Mouse (Mus musculus): Measurements from ENCODE around the gene Elovl6. TPM values are rescaled to one million over a fixed set of nuclear protein-coding genes. Genes with fewer than 3 reads are reported as not detected.

Gene Elovl6
- total and polyA plus RNA-seq, 2 experiments from 2014 or later, result 40.8 to 56.1 TPM

DNA sequence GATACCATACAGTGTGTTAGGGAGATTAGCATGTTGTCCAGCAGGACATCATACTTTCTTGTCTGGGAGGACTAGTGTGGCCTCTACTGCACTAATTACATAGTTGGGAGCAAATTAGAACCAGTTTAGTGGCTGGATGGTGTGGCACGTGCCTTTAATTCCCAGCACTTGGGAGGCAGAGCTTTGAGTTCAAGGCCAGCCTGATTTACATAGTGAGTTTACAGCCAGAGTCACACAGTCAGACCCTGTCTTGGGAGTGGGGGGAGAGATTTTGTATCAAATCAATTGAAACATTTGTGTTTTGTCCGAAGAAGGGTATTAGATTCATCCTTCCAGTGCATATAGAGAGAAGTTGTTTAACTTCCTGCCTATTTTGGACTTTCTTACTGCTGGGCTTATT lies 8.7 kb downstream of the Elovl6 start:
- ATAC-seq (no peak), DNase-seq (ENCODE audit: low spot score) (no peak)
- H3K9me3 ChIP-seq (ENCODE audit: low read length), result no peaks in the 10 kb centered on the region
- H3K4me2 ChIP-seq (ENCODE audit: low read depth, low read length), result no peak overlapping the region
- TF ChIP-seq CTCF (IDR thresholded peaks at IDR 0.05; ENCODE audit: low read depth), result no peak
- no peak overlapping the region for H3K9ac ChIP-seq (replicated peaks; ENCODE audit: low read length)
- H3K27me3 ChIP-seq (ENCODE audit: insufficient read depth, low read length), result no peaks in the 10 kb centered on the region
- H3K36me3 ChIP-seq (ENCODE audit: insufficient read depth, low read length), result no peaks in the 10 kb centered on the region
- H3K4me1 ChIP-seq (ENCODE audit: insufficient read depth, low read length), result 0 out of 2 replicates have a peak, but pooled peaks cover 4% of the 10 kb centered on the region
- no peak overlapping the region for H3K27ac ChIP-seq
- no peak overlapping the region for H3K4me3 ChIP-seq (ENCODE audit: low read length)
- WGBS, result 85% methylated on average over 2 of the region's 2 CpGs

DNA sequence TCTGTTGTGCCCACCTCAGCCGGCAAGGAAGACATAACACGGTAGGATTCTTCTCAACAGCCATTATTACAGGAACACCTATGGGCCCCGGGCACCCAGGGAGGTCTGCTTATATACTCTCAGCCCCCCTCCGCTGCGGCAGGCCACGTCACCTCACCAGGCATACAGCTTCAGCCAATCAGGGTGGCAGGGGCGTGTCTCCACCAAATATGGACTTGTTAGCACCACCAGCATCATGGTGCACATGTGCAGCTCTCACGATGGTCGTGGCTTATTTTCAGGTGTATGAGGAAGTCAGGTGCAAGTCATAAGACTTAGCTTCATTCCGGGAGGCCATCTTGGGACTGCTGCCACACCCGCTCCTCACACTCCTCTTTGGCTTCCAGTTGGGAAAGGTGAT lies 9.3 kb downstream of the Elovl6 start:
- Histone ChIP-seq H3K4me1 (ENCODE audit: insufficient read depth, low read length) (0 out of 2 replicates have a peak, but pooled peaks cover 4% of the 10 kb centered on the region), H3K27me3 (ENCODE audit: insufficient read depth, low read length) (no peaks in the 10 kb centered on the region), H3K9ac (replicated peaks; ENCODE audit: low read length) (no peak overlapping the region), H3K4me2 (ENCODE audit: low read depth, low read length) (no peak overlapping the region), H3K9me3 (ENCODE audit: low read length) (no peaks in the 10 kb centered on the region), H3K4me3 (ENCODE audit: low read length) (no peak overlapping the region), H3K36me3 (ENCODE audit: insufficient read depth, low read length) (no peaks in the 10 kb centered on the region), H3K27ac (no peak overlapping the region)
- DNase-seq (ENCODE audit: low spot score), result no peak
- ATAC-seq, result no peak
- no peak for TF ChIP-seq CTCF (IDR thresholded peaks at IDR 0.05; ENCODE audit: low read depth)
- WGBS, result 97% methylated on average over 11 of the region's 11 CpGs

DNA sequence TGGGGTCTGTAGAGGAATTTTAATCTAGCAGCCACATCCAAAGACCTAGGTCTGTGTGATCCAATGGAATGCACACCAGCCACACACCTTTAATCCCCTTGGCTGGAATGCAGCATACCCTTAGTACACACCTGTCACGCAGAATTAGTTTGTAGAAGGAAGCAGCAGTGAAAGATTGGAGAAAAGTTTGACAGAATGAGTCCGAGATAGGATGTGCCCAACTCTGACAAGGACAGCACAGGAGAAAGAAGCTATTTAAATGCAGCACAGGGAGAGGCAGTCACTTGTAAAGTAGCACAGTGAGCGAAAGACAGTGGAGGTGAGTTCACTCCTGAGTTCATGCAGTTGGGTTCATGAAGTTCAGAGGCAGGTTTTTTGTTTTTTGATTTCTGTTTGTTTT lies 11.2 kb downstream of the Elovl6 start:
- DNase-seq (ENCODE audit: low spot score) (no peak), ATAC-seq (no peak)
- TF ChIP-seq CTCF (IDR thresholded peaks at IDR 0.05; ENCODE audit: low read depth), result no peak
- no peaks in the 10 kb centered on the region for H3K4me1 ChIP-seq (ENCODE audit: insufficient read depth, low read length)
- 97% methylated on average over 3 of the region's 3 CpGs for WGBS
- H3K27me3 ChIP-seq (ENCODE audit: insufficient read depth, low read length), result no peaks in the 10 kb centered on the region
- no peaks in the 10 kb centered on the region for H3K9me3 ChIP-seq (ENCODE audit: low read length)
- no peak overlapping the region for H3K4me3 ChIP-seq (ENCODE audit: low read length)
- no peak overlapping the region for H3K4me2 ChIP-seq (ENCODE audit: low read depth, low read length)
- no peak overlapping the region for H3K27ac ChIP-seq
- no peak overlapping the region for H3K9ac ChIP-seq (replicated peaks; ENCODE audit: low read length)
- H3K36me3 ChIP-seq (ENCODE audit: insufficient read depth, low read length), result no peaks in the 10 kb centered on the region

GRCm38 (mm10) chr3:129544217-129544616 lies 12.1 kb downstream of the Elovl6 start:
- Histone ChIP-seq H3K4me3 (ENCODE audit: low read length) (no peak overlapping the region), H3K27me3 (ENCODE audit: insufficient read depth, low read length) (no peaks in the 10 kb centered on the region), H3K4me1 (ENCODE audit: insufficient read depth, low read length) (no peaks in the 10 kb centered on the region), H3K4me2 (ENCODE audit: low read depth, low read length) (no peak overlapping the region), H3K9ac (replicated peaks; ENCODE audit: low read length) (no peak overlapping the region), H3K36me3 (ENCODE audit: insufficient read depth, low read length) (no peaks in the 10 kb centered on the region), H3K9me3 (ENCODE audit: low read length) (no peaks in the 10 kb centered on the region), H3K27ac (no peak overlapping the region)
- TF ChIP-seq CTCF (IDR thresholded peaks at IDR 0.05; ENCODE audit: low read depth), result no peak
- 100% methylated on average over 1 of the region's 1 CpGs for WGBS
- no peak for ATAC-seq
- no peak for DNase-seq (ENCODE audit: low spot score)

DNA sequence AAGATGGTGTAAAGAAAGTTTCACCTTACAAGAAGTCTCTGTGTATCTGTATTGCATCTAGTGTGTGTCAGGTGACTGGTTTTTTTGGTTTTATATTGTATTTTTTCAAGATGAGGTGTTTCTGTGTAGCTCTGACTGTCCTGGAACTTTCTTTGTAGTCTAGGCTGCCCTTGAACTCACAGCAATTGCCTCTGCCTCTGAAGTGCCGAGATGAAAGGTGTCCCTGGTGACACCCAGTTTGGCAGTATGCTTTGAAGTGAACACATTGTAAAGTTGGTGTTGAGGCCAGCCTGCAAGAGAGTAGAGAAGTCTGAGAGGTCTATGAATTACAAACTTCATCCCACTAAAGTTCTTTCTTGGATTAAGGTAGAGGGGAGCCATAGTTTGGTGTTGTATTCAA lies 13.1 kb downstream of the Elovl6 start:
- H3K36me3 ChIP-seq (ENCODE audit: insufficient read depth, low read length), result no peaks in the 10 kb centered on the region
- no peaks in the 10 kb centered on the region for H3K27me3 ChIP-seq (ENCODE audit: insufficient read depth, low read length)
- ATAC-seq, result no peak
- TF ChIP-seq CTCF (IDR thresholded peaks at IDR 0.05; ENCODE audit: low read depth), result no peak
- no peak overlapping the region for H3K27ac ChIP-seq
- 71% methylated on average over 1 of the region's 1 CpGs for WGBS
- H3K4me2 ChIP-seq (ENCODE audit: low read depth, low read length), result no peak overlapping the region
- H3K9me3 ChIP-seq (ENCODE audit: low read length), result no peaks in the 10 kb centered on the region
- DNase-seq (ENCODE audit: low spot score), result no peak
- no peak overlapping the region for H3K4me3 ChIP-seq (ENCODE audit: low read length)
- no peaks in the 10 kb centered on the region for H3K4me1 ChIP-seq (ENCODE audit: insufficient read depth, low read length)
- H3K9ac ChIP-seq (replicated peaks; ENCODE audit: low read length), result no peak overlapping the region

GRCm38 (mm10) chr3:129545801-129546200 lies 13.6 kb downstream of the Elovl6 start:
- Histone ChIP-seq H3K27me3 (ENCODE audit: insufficient read depth, low read length) (no peaks in the 10 kb centered on the region), H3K4me1 (ENCODE audit: insufficient read depth, low read length) (no peaks in the 10 kb centered on the region), H3K9me3 (ENCODE audit: low read length) (no peaks in the 10 kb centered on the region), H3K9ac (replicated peaks; ENCODE audit: low read length) (no peak overlapping the region), H3K36me3 (ENCODE audit: insufficient read depth, low read length) (no peaks in the 10 kb centered on the region), H3K4me3 (ENCODE audit: low read length) (no peak overlapping the region), H3K4me2 (ENCODE audit: low read depth, low read length) (no peak overlapping the region), H3K27ac (no peak overlapping the region)
- TF ChIP-seq CTCF (IDR thresholded peaks at IDR 0.05; ENCODE audit: low read depth), result no peak
- 74% methylated on average over 6 of the region's 6 CpGs for WGBS
- DNase-seq (ENCODE audit: low spot score) (no peak), ATAC-seq (no peak)

GRCm38 (mm10) chr3:129547837-129548435 lies 15.8 kb downstream of the Elovl6 start:
- Histone ChIP-seq H3K27ac (no peak overlapping the region), H3K9me3 (ENCODE audit: low read length) (no peaks in the 10 kb centered on the region), H3K27me3 (ENCODE audit: insufficient read depth, low read length) (no peaks in the 10 kb centered on the region), H3K9ac (replicated peaks; ENCODE audit: low read length) (no peak overlapping the region), H3K4me3 (ENCODE audit: low read length) (no peak overlapping the region), H3K4me1 (ENCODE audit: insufficient read depth, low read length) (no peaks in the 10 kb centered on the region), H3K4me2 (ENCODE audit: low read depth, low read length) (no peak overlapping the region), H3K36me3 (ENCODE audit: insufficient read depth, low read length) (no peaks in the 10 kb centered on the region)
- 73% methylated on average over 8 of the region's 8 CpGs for WGBS
- no peak for DNase-seq (ENCODE audit: low spot score)
- TF ChIP-seq CTCF (IDR thresholded peaks at IDR 0.05; ENCODE audit: low read depth), result no peak
- no peak for ATAC-seq
